Mouse (Mus musculus): Measurements from ENCODE around the gene Chpf. TPM values are rescaled to one million over a fixed set of nuclear protein-coding genes. Genes with fewer than 3 reads are reported as not detected.

The Chpf gene
- polyA plus RNA-seq (2015; fragmentation: Nextera tagmentation; extraction: Ambion mirVana): 23.4 and 28.6 TPM in 2 replicates

DNA sequence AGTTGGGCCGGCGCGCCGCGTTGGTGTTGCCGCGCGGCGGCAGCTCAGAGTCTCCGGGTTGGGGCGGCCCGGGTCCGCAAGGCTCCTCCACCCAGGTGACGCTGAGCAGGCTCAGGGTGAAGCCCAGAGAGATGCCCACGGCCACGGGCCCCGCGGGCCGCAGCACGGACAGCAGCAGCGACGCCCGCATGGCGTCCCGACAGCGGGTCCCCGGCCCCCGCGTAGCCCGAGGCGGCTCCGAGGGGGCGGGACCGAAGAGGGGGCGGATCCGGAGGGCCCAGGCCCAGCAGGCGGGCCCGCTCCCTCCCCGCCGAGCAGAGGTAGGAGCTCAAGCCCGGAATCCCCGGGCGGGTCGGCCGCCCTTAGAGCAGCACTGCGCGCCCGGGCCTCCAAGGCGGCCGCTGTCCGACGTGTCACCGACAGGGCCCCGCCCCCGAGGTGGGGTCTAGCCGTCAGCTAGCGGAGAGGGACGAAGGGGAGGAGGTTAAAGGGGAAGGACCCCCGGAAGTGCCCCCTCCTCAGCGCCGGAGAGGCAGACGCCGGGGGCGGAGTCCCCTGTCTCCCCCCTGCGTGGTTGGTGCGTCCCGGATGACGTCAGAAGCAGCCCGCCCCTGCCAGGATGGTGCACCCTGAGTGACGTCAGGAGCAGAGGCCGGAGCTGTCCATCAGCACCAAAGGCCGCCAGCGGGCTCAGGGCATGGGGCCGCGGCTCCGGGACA is at the start of gene Chpf, which contains the start of gene Tmem198:
Chpf (minus strand) TSS at position 392 of the 719 bp plus-strand sequence.
Tmem198 (plus strand) TSS at position 617 of the 719 bp plus-strand sequence.

GRCm38 (mm10) chr1:75521321-75522031 is 42.4 kb upstream of the Chpf start, which contains the start of gene Stk11ip:
Gene Stk11ip, plus strand, starts transcription at chr1:75521529.

DNA sequence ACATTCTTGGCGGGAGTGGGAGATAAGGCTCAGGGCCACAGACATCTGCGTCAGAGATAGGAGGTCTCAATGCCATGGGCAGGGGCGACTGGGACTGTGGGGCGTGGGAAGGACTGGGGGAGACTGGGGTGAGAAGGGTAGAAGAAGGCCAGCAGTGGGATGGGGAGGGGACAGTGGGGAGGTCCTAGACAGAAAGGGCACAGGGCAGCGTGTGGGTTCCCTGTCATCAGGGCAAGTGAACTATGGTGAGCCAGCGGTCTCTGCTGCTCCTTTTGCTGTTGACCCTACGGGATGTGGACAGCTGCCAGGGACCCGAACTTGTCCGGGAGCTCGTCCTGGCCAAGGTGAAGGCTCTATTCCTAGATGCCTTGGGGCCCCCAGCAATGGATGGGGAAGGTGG is 27.9 kb upstream of the Chpf start, which contains the start of gene Inha:
Inha (plus strand) TSS at position 72 of the 400 bp plus-strand sequence.

DNA sequence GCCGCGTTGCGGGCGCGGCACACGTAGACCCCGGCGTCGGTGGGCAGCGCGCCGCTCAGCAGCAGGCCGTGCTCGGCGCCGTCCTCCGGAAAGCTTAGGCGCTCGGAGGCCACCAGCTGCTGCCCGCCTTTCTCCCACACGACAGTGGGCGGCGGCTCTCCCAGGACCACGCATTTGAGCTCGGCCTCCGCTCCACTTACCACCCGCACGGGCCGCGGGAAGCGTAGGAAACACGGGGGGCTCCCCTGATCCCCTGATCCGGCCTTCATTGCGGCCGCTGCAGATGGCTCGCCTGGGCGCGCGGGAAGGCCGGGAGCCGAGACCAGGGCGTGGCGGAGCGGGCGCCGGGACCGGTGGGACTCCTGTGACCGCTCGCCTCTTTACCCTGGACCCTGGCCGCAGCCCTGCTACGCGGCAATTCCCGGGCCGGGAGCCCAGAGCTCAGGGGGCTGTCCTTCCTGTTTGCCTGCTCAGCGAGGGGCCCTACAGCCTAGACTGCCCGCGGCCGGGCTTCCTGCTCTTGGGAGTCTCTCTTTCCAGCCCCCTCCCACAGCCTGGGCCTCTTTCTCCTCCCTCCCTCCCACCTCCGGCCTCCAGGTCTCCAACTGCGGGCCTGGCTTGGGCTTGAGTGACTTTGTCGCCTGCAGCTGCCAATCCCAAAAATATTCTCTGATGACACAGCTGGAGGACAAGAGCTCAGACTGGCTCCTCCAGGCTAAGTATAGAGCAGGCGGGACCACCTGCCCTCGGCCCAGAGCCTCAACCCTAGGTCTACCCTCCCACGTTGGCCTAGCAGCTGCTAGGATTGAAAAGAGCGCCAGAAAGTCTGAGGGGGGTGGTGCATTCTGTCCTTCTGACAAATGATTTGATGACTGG is 27.1 kb upstream of the Chpf start, which contains the start of gene Obsl1:
Obsl1 (minus strand) TSS at position 497 of the 876 bp plus-strand sequence.

DNA sequence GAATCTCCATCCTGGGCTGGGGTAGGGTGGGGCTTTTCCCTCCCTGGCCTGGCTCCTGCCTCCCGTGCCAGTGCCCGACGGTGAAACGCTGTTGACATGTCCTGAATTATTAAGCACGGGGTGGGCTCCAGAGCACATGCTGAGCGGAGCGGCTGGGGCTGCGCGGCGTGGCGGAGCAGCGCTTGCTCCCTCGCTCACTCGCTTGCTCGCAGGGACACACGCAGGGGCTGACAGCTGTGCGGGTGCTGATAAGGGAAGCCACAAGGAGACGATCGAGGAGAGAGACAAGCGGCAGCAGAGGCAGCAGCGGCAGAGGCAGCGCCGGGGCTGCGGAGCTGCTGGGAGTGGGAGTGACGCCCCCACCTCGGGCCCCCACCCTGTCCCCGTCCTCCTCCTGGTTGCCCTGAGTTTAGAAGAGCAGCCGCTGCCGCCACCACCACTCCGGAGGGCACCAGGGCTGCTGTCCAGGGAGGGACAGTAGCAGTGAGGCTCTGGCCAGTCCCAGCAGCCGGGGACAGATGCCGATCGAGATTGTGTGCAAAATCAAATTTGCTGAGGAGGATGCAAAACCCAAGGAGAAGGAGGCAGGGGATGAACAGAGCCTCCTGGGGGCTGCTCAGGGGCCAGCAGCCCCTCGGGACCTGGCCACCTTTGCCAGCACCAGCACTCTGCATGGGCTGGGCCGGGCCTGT is 28.6 kb downstream of the Chpf start, which contains the start of gene Asic4:
Asic4 (plus strand) TSS at position 123 of the 692 bp plus-strand sequence.

GRCm38 (mm10) chr1:75435475-75436328 is 43.4 kb downstream of the Chpf start, which contains the start of gene Gmppa:
Gene Gmppa, plus strand, starts transcription at chr1:75435930.

Other genes with a start within 250 kb of the Chpf start
- gene A630095N17Rik, start 247.2 kb downstream of the Chpf start, polyA plus RNA-seq (2015; fragmentation: Nextera tagmentation; extraction: Ambion mirVana): not detected in 2 replicates
- gene Dnajb2, start 242.9 kb downstream of the Chpf start, polyA plus RNA-seq (2015; fragmentation: Nextera tagmentation; extraction: Ambion mirVana): 27.1 and 28.1 TPM in 2 replicates
- 0.11 and 0.13 TPM in 2 replicates for gene Ptprn, start 214.8 kb downstream of the Chpf start, polyA plus RNA-seq (2015; fragmentation: Nextera tagmentation; extraction: Ambion mirVana)
- gene Resp18, start 200.9 kb downstream of the Chpf start, polyA plus RNA-seq (2015; fragmentation: Nextera tagmentation; extraction: Ambion mirVana): 0.21 TPM in 1 of 2 replicates, not detected in the other
- gene Dnpep, start 161.3 kb downstream of the Chpf start, polyA plus RNA-seq (2015; fragmentation: Nextera tagmentation; extraction: Ambion mirVana): 103 and 105 TPM in 2 replicates
- 2,318 and 2,325 TPM in 2 replicates for gene Des, start 119.0 kb downstream of the Chpf start, polyA plus RNA-seq (2015; fragmentation: Nextera tagmentation; extraction: Ambion mirVana)
- 12.7 and 16.2 TPM in 2 replicates for gene Speg, start 104.0 kb downstream of the Chpf start, polyA plus RNA-seq (2015; fragmentation: Nextera tagmentation; extraction: Ambion mirVana)
- gene Gmppa, start 43.4 kb downstream of the Chpf start, polyA plus RNA-seq (2015; fragmentation: Nextera tagmentation; extraction: Ambion mirVana): 40.2 and 53.0 TPM in 2 replicates
- gene Asic4, start 28.9 kb downstream of the Chpf start, polyA plus RNA-seq (2015; fragmentation: Nextera tagmentation; extraction: Ambion mirVana): 0.05 TPM in 1 of 2 replicates, not detected in the other
- gene Tmem198, start 225 bp upstream of the Chpf start, polyA plus RNA-seq (2015; fragmentation: Nextera tagmentation; extraction: Ambion mirVana): 0.66 and 0.79 TPM in 2 replicates
- gene Obsl1, start 27.1 kb upstream of the Chpf start, polyA plus RNA-seq (2015; fragmentation: Nextera tagmentation; extraction: Ambion mirVana): 64.7 and 73.8 TPM in 2 replicates
- gene Inha, start 27.8 kb upstream of the Chpf start, polyA plus RNA-seq (2015; fragmentation: Nextera tagmentation; extraction: Ambion mirVana): 12.4 and 13.5 TPM in 2 replicates
- gene Stk11ip, start 42.2 kb upstream of the Chpf start, polyA plus RNA-seq (2015; fragmentation: Nextera tagmentation; extraction: Ambion mirVana): 7.0 and 7.9 TPM in 2 replicates
- 12.3 and 14.0 TPM in 2 replicates for gene Slc4a3, start 67.0 kb upstream of the Chpf start, polyA plus RNA-seq (2015; fragmentation: Nextera tagmentation; extraction: Ambion mirVana)